Mouse (Mus musculus): ENCODE measurements around the gene Cdc40.
A peak's percentile ranks its signal among the peaks of the same experiment; 100 is the strongest.

Cdc40 gene

DNA sequence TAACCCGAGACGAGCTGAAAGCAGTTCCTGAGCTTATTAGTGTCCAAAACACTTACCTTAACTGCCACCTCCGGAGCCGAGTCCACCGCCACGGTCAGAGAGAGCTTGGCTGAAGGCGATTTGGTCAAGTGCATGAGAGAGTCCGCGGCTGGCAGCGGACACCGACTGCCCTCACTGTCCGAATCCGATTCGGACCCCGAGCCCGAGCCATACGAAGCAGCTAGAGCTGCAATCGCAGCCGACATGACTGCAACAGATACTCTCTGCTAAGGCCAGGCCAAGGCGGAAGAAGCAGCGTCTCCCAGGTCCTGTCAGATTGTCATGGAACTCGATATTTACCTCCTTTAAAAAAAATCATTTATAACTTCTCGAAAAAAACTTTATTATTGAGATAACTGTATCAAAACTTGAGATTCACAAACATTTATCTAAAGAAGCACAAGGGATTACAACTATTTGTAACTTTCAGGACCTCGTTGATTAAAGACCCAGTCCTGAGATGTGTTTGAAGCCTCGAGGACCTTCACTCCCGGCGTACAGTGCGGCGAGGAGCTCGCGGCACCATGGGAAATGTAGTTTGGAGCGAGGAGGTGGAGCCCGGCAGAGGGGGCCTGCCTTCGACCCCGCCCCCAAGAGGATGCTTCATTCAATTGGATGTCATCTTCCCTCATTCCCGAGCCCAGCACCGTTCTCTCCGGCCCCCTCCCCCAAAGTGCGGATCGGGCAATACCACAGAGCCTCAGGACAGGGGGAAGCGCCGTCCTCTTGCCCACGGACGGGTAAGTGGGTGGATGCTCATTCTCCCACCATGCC lies at the start of gene Cdc40, which contains the start of gene Wasf1:
Cdc40 (minus strand) TSS at position 481 of the 813 bp plus-strand sequence.
Wasf1 (plus strand) TSS at position 645 of the 813 bp plus-strand sequence.
- peak; percentile 99 for DNase-seq (ENCODE audit: low spot score in 2 of 2)

- peak in 1 of 2 experiments; percentile 2 for DNase-seq (ENCODE audit: low spot score in 2 of 2)
Measured at GRCm38 (mm10) chr10:40919464-40919863, 36.4 kb upstream of the Cdc40 start.

GRCm38 (mm10) chr10:40918669-40919440 lies 35.7 kb upstream of the Cdc40 start:
- peak in 1 of 2 experiments; percentile 50 for DNase-seq (ENCODE audit: low spot score in 2 of 2)

GRCm38 (mm10) chr10:40915240-40915639 lies 32.1 kb upstream of the Cdc40 start:
- no peak for DNase-seq (ENCODE audit: low spot score in 2 of 2)

GRCm38 (mm10) chr10:40910811-40911210 lies 27.7 kb upstream of the Cdc40 start:
- no peak for DNase-seq (ENCODE audit: low spot score in 2 of 2)

DNA sequence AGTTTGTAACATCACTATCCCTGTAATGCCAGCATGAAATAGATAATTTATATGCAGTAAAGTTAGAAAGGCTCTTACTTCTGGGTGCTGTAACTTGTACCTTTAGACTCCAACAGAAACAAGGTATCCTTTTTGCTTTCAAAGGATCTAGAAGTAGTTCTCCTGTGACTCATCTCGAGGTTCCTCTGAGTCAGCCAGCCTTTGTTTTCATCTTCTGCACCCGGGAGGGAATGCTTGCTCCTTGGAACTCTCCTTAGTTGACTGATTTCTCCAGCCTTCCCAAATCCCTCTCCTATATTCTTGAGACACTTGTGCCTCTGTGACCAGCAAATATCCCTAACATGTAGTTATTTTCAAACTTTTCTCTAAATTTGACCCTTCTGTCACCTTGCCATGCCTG lies 25.5 kb upstream of the Cdc40 start:
- DNase-seq (ENCODE audit: low spot score in 2 of 2): peak in 1 of 2 experiments; percentile 46

DNA sequence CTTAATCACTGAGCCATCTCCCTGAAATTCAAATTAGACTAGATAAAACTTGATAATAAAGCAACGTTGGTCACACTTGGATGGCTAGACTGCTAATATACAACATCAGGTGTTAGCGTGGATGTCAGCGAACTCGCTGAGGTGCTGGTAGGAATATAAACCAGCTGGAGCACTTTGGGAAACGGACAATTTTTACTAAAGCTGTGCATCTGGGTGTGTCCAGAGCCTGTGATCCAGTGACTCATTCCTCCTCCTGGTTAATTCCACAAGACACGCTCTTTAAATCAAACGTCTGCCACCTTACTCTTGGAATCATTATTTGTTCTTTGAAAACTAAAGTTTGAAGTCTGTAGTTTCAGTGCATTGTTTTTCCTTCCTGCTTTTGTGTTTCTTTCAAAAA lies 23.7 kb upstream of the Cdc40 start:
- no peak for DNase-seq (ENCODE audit: low spot score in 2 of 2)

DNA sequence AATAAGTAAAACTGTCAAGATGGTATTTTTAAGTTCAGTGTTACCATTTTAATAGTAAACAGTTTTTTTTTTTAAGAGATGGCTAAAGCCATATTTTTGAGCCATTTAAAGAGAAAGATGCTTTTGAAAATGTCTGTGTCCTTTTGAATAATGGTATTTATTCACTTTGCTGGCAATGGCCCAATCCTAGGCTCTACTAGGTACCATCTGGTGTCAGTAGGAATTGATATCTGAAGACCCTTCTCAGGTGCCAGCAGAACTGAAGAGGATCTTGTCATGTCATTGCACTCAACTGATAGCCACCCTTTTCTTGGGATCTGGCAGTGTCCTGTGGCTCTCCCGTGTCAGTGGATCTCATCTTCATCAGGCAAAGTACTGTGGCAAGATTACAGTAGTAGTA lies 23.0 kb upstream of the Cdc40 start:
- no peak for DNase-seq (ENCODE audit: low spot score in 2 of 2)

GRCm38 (mm10) chr10:40901786-40902185 lies 18.7 kb upstream of the Cdc40 start:
- DNase-seq (ENCODE audit: low spot score in 2 of 2): no peak

- no peak for DNase-seq (ENCODE audit: low spot score in 2 of 2)
Measured at GRCm38 (mm10) chr10:40896656-40897055, 13.5 kb upstream of the Cdc40 start.

DNA sequence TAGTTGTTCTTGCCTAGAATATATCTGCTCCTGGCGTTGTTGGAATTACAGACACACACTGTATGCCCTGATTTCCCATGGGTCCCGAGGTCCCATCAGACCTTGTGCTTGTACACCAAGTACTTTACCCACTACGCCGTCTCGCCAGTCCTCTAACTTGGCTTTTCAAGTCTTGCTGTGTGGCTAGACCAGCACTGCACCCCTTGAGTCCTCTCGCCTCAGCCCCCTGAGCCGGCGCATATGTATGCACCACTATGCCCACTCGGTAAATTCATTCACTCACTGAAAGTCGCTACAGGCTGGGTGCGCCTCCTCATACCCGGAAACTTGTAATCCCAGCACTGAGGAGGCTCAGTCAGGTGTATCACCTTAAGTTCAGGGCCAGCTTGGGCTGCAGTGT lies 12.7 kb upstream of the Cdc40 start:
- DNase-seq (ENCODE audit: low spot score in 2 of 2): no peak

- no peak for DNase-seq (ENCODE audit: low spot score in 2 of 2)
Measured at GRCm38 (mm10) chr10:40889146-40889545, 6.0 kb upstream of the Cdc40 start.

DNA sequence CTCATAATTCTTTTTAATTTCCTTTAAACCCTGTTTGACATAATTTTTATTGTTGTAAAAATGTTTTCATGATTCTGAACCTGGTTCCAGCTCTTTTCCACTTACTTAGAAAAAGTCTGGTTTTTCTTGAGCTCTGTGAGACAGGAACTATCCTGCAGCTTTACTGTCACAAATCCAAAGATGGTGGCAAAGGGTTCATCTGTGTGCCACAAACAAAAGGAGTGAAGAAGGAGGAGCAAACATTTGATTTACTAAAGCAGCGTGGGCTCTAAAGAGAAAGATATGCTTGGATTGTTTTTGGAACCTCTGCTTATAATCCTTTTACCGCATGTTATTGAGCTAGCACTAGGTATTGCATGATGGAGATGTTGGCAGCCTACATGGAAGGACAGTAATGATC lies 4.2 kb upstream of the Cdc40 start:
- no peak for DNase-seq (ENCODE audit: low spot score in 2 of 2)

DNA sequence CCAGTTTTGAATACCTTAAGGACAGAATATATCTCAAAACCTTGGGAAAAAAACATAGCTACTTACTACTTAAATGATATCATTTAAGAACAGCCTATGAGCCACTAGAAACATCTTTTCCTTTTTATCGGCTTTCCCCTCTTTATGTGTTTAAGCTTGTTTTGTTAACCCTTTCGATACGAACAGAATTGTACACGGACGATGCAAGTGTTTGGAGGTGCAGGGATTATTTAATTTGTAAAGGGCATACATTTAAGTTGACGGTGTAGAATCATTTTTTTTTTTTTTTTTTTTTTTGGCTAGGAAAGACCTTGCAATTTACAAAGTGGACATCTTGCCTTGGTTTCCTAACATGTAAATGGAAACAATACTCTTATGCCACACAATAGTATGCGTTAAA lies 2.3 kb upstream of the Cdc40 start:
- no peak for DNase-seq (ENCODE audit: low spot score in 2 of 2)

- peak; percentile 44 to 49 for DNase-seq (ENCODE audit: low spot score in 2 of 2)
Measured at GRCm38 (mm10) chr10:40884279-40884806, 1.2 kb upstream of the Cdc40 start.

DNA sequence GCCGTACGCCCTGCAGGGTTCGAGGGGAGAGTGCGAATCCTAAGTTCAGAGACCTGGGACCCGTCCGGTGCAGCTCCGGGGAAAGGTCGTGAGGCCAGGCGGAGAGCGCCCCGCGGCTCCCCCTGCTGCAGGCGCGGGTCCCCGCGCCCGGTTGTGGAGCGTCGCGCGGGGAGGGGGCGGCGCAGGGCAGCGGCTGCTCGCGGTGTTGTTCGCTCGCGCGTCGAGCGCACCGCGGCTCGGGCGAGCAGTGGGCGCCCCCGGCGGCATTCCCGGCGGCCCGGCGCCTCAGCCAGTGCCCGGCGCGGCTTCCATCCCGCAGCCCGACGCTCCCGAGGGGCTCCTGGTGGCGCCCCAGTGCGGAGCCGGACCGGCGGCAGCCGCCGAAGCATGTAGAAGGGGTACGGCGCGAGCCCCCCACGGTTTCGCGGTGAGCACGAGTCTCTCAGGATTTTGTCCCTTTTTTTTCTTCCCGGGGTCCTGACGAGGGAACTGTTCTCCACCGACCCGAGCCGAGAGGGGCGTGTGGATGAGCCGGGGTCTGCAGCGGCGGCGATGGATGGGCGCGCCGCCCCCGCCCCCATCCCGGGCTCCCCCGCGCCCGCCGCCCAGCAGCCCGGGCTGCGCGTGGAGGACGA lies 650 bp upstream of the Cdc40 start:
- DNase-seq (ENCODE audit: low spot score in 2 of 2): no peak

GRCm38 (mm10) chr10:40882333-40882732 lies 778 bp downstream of the Cdc40 start:
- no peak for DNase-seq (ENCODE audit: low spot score in 2 of 2)

GRCm38 (mm10) chr10:40881236-40881635 lies 1.9 kb downstream of the Cdc40 start:
- no peak for DNase-seq (ENCODE audit: low spot score in 2 of 2)

GRCm38 (mm10) chr10:40879969-40880368 lies 3.1 kb downstream of the Cdc40 start:
- no peak for DNase-seq (ENCODE audit: low spot score in 2 of 2)

- DNase-seq (ENCODE audit: low spot score in 2 of 2): no peak
Measured at GRCm38 (mm10) chr10:40878246-40878645, 4.9 kb downstream of the Cdc40 start.

DNA sequence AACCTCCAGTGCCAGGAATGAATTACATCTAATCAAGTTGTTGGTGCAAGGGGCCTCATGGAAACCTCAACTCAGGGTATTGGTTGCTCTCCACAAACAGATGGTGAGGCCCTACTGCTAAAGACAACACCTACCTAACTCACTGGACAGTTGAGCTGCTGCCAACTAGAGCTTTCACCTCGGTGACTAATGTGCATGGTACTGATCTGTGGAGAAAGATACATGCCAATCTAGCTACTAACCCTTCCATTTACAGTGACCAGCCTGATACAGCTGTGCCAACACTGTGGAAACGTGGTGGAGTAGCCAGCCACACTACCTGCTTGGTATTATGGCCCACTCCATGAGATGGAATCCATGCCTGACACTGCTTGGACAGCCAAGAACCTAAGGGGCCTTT lies 11.1 kb downstream of the Cdc40 start:
- no peak for DNase-seq (ENCODE audit: low spot score in 2 of 2)

GRCm38 (mm10) chr10:40871301-40871700 lies 11.8 kb downstream of the Cdc40 start:
- no peak for DNase-seq (ENCODE audit: low spot score in 2 of 2)

All from right cerebral cortex, adult 2 months (tissue).